Mouse (Mus musculus) heart, adult 8-10 months (tissue): ENCODE results near the gene Hoxd12. TPM values are rescaled to one million over a fixed set of nuclear protein-coding genes. Genes with fewer than 3 reads are reported as not detected.

Source experiments
- DNase-seq: peaks from one replicate; pipeline ENCODE4 v3.0.0; 2022; ENCODE audit warnings: low spot score
- total RNA-seq, 4 experiments: library from RNA; stranded (reverse); gene quantifications; 2 replicates each; pipeline ENCODE4 v1.2.4; 2022

Hoxd12 gene
- total RNA-seq, 4 experiments from 2014 or later, result not detected

DNA sequence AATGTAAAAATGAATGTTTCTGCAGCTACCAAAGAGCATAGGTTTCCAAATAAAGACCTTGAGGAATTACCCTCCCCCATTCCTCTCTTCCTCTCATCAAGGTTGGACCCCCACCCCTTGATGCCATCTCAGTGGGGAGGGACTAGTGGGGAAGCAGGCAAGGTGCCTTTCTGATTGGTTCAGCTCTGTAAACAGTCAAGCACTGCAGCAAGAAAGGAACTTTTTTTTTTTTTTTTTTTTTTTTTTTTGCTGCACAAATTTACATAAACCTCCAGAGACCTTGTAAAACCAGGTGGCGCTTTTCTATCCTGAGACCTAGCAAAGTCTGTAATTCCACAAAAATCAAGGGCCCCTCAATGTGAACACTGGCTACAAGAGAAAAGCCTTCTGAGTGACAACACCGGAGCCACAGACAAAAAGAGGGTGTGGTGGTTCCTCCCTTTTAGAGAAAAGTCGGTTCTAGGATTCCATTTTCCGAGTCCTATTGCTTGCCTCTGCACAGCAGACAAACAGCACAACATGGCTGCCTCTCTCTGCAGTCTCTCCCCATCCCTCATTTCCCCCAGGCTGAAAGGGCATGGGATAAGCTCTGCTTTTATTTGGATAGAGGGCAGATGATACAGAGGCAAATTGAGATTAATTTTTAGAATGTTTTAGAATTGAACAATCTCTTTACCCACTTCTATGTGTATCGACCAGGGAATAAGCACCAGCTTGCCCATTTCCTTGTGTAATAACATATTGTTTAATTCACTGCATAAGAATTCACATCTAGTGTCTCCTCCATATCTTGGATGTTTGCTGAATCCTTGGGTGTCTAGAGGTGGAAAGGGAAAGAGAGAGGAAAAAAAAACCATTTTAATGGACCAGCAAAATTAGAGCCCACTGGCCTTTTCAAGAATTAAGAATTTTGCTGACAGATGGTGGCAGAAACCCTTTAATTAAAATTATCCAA lies 34.9 kb downstream of the Hoxd12 start:
- no peak for DNase-seq

DNA sequence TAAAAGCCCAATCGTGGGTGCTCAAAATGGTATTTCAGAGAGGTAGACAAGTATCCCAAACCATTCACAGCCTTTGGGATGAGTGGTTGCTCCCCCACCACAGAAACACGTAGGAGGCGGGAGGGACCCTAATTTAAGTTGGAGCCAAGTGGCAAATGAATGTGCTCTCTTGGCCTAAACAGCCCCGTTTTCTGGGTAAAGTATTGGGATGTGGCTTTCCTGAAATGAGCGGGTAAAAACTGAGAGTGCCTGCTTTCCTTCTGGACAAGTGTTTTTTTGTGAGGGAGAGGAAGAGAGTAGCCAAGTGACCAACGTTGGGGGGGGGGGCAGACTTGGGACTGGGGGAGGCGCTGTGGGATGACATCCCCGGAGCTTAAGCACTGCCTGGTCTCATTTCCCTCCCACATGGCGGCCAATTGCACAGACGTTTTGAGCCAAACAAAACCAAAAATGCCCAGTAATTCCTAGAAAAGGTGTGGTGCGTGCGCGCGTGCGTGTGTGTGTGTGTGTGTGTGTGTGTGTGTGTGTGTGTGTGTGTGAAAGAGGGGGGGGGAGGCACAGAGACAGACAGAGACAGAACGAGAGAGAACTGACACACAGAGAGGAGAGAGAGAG lies 36.2 kb downstream of the Hoxd12 start:
- DNase-seq, result no peak

DNA sequence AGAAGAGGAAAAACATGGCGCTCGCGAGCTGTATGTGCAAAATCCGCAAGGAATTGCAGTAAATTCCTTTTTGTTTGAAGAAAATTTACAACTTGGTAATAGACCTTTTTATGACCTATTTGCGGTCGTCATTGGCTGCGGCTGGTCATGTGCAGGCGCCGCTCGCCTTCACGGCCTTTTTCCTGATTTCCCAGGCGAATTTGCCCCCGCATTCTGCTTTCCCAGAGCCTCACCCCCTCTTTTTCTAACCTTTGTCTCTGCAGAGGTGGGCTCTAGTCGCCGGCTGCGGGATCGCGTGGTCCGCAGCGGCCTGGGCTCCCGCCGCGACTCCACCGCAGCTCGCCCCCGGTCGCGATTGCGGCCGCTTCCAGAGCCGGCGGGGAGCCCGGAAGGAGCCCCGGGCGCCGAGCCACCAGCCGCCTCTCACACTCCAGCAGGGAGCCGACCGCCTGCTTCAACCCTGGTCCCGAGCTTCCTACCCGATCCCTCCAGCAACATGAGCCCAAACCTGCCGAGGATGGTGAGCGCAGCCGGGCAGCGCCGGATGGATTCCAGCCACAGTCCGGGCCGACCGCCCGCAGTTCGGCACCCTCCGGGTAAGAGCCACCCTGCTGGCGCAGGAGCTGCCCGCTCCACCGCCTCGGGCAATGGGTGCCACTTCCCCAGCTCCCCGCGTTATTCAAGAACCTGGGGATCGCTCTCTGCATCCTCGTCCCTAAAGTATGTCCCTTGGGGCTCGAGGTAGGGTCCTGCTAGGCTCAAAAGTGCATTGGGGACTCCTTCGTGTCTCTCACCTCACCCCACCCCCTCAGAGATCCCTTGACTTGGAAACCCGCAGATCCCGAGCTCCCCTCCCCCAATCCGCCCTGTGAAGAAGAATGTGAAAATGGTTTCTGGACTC lies 37.2 kb downstream of the Hoxd12 start, which contains the start of the genes Hoxd3 and Hoxd4:
Gene Hoxd3, plus strand, starts transcription at position 207 of the 901 bp plus-strand sequence.
Gene Hoxd4, plus strand, starts transcription at position 209 of the 901 bp plus-strand sequence.
- DNase-seq, result no peak

DNA sequence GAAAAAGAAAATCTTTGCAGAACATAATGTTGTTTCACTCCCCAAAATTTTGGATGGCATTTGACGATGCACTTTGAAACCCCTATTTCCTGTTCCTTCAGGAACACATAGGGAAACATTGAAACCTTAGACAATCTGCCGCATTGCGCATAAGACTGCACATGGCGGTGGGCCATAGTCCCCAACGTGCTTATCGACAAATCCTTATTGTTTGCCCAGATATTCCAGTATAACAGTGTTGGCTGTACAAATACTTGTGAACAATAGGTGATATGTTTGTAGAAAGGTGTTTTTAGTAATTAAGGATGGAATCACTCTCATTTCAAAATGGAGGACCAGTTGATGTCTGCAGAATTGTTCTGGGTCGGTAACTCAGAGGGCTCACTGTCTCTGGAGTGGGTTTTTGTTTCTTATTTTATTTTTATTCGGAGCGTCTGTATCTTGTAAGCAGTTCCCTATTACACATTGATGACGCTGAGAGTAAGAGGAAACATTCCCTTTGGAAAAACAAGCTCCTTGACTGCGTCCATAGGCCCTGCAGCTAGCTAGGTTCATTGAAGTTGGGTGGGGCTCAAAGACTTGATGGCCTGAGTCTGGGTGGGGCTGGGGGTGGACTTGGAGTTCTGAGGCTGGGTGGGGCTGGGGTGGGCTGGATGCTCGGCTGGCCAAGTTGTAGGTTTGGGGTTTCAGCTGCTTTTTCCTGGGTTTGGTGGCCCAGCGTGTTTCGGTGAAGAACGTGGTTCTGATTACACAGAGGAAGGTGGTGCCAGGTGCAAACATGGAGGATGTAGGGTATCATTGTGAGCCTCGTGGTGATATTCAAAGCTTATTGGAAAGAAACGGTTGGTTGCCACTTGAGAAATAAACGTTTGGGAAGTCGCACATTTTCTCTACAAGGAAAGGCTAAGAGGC lies 38.7 kb downstream of the Hoxd12 start:
- no peak for DNase-seq

DNA sequence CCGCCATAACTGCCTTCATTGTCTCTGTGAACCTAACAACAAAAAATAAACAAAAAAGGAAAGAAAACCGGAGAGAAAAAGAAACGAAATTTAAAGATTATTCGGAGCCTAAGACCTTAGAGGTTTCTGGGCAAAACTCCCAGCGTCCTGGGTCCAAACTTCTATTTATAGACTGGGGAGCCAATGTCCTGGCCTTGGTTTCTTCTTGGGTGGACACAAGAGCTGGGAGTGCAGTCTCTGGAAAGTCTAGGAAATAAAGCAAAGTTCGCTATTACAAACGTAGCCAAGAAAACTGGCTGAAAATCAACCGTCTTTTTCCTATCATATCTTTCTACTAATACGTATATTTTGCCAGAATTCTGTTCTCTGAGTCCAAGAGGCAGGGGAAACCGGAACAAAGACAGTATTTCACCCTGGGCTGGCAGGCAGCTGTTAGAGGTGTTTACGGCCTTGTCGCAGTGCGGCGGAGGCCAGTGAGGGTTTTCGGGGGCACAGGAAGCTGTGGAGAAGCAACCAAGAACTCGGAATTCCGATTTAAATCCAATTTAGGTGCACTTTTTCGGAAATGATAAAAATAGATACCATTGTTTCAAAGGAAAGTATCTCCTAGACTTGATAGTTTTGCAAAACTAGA lies 39.5 kb downstream of the Hoxd12 start:
- no peak for DNase-seq

DNA sequence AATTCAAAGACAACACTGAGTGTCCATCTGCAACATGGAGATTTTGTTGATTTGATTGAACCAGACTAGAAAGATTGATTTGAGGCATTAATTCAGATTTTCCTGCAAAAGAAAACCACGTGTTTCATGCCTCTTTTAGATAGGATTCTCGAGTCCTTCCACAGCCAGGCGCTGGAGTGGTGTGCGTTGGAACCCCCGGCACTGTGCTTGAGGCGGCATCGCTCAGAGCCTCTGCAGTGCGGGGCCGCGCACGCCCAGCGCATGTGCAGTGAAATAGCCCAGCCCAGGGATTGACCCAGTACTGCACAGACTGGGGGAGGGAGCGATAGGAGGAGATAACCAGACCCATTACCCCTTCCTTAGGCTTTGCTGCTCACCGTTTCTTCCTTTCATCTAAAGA lies 40.1 kb downstream of the Hoxd12 start:
- no peak for DNase-seq

DNA sequence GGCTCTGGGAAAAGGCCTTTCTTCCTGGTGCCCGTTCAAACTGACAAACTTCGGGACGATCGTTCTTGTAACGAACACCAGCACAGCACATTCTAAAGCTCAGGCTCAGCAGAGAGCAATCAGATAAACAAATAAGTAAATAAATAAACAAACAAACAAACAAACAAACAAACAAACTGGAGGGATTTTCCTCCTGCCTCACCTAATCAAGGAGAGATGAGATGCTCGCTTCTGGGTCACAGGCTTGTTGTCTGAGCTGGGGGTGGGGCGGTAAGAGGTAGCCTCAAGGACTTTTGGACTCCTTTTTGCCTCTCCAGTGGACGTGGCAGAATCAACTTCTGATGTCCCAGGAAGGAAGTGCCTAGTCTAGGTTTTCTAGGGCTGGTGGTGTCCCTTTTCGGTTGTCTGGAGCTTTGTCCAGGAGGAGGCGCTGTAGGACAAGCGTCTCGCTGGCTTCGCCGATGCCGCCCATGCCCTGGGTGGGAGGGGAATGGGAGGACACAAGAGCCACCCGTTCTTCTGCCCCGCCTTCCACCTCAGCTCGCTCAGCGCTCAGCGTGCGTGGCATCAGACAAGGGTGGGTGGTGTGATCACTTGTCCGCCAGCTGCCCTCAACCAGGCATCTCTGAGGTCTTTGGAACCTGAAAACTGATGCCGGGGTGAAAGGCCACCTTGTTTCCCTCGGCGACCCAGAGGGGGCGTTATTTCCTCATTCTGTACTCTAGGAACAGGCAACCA lies 40.9 kb downstream of the Hoxd12 start:
- DNase-seq, result peak; percentile 84

DNA sequence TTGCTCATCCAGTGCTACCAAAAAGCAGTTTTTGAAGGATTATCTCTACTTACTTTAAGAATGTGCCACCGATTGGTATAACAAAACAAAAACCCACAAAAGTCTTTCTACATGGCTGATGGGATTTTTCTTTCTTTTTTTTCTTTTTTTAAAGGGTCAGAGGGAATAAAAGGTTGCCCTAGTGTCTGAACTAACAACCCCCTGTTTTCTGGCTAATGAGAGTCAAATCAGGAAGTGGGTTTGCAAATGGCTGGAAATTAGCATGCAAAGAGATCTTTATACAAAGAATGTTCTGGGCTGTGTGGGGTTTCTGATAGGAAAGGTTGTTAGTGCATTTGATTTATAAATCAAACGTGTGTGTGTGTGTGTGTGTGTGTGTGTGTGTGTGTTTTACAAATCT lies 45.6 kb downstream of the Hoxd12 start:
- no peak for DNase-seq

DNA sequence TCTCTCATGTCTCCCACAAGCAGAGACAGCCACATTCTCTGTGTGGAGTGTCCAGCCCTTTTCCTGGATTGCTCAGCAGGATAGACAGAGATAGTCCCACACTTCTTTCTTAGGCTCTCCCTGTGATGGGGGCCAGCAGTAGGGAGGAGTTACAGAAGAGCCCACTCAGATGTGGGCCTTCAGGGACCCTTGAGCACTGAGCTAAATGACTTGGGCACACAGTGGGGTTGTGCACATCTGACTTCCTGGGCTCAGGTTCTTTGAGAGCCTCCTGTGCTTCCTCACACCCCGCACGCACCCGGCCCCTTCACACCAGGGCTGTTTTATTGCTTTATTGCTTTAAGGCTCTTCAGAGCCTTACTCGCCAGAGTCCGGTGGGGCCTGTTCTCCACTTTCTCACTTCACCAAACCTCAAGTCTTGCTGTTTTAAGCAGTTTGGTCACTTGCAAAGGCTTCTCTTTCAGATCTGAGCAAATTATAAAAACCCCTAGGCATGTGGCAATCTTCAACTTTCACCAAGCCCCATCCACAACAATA lies 46.2 kb downstream of the Hoxd12 start:
- DNase-seq, result no peak

DNA sequence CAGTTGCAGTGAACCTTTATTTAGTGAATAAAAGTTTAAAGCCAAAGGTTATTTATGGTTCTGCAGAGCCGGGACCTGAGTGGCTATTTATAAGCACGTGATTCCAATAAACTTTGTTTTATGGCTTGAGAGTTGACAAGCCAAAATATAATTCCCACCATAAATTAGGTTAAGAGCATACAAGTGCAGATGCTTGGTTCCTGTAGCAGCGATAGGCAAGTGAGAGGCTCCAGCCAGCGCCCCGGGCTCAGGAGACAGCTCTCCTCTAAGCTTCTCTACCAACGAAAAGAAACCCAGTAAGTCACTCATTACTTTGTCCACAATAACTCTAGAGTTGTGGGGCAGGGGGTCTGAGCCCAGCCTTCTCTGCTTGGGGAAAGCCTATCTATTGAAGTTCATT lies 47.1 kb downstream of the Hoxd12 start:
- no peak for DNase-seq

DNA sequence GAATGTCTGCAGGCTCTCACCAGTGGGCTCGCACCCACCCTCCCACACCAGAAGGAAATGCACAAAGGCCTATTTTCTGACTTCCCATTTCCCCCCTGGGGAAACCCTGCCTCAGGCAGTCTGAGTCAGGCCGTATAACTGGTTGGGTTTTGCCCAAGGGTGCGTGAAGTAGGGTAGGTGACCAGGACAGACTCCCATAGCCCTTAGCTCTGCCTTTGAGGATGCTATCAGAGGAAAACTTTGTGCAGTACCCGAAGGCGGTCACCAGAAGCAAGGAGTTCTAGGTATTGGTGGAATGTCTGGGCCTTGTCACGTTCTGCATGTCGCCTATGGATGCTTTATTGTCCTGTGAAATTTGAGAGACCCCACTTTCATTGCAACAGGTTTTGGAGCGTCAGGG lies 48.1 kb downstream of the Hoxd12 start:
- no peak for DNase-seq

DNA sequence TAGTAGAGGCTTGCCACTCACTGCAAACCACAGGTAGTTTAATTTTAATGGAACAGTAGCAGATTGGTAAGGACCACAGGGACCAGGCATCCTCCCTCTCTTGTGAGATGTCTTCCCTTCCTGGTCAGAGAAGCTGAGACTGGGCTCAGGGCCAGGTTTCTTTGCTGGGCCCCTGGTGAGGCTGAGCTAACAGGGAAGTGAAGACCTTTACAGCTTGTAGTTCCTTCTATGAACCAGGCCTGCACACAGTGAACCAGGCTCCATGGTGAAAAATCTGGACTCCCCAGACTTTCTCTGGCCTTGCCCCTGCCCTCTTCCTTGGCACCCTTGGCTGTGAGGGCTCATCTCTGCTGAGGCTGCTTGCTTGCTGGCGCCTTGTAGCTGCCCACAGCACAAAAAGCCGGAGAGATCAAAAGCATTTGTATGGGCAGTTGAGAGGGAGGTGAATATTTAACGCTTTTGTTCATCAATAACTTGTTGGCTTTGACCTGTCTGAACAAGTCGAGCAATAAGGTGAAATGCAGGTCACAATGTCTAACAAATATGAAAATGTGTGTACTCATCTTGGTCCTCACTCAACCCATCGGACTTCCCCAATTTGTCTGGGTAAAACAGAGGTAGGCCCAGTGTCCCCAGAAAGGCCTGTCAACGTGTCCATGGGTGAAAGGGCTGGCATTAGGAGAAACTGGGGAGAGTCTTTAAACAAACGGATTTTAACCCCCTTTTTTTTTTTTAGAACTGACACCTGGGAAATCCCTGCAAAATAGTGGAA lies 49.6 kb downstream of the Hoxd12 start:
- DNase-seq, result no peak

DNA sequence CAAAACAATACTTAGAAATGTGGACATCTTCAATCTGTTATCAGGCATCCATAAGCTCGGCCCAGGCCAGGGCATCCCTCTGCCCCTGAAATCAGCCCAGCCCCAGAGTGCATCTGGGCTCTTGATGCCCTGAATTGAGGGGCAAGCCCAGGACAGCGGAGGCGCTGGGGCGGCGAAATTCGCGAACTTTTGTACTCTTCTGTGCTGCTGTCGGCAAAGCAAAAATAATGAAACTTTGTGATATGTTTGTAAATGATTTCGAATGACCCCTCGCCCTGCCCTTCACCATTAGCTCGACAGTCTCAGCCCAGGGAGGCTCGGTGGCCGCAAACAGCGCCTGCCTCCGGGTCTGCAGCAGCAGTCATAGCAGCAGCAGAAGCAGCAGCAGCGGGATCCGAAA lies 50.4 kb downstream of the Hoxd12 start:
- no peak for DNase-seq

DNA sequence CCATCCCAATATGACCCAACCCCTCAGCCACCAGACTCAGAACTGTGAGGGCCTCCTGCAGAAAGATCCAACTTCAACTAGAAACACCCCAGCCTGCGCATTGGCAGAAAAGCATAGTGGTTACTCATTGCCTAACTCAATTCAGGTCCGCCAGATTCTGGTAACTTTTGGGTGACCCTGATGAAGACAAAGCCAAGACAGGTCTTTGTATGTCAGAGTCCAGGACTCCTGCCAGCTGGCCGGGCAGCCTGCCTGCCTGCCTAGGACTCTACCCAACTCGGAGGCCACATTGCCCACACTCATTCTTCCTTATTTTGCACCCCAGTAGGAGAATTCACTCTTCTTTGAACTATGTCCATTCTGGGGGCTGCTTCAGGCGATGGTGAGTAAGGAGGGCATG lies 51.7 kb downstream of the Hoxd12 start, which contains the start of gene Gm28230:
Gene Gm28230, plus strand, starts transcription at position 178 of the 400 bp plus-strand sequence.
- no peak for DNase-seq

DNA sequence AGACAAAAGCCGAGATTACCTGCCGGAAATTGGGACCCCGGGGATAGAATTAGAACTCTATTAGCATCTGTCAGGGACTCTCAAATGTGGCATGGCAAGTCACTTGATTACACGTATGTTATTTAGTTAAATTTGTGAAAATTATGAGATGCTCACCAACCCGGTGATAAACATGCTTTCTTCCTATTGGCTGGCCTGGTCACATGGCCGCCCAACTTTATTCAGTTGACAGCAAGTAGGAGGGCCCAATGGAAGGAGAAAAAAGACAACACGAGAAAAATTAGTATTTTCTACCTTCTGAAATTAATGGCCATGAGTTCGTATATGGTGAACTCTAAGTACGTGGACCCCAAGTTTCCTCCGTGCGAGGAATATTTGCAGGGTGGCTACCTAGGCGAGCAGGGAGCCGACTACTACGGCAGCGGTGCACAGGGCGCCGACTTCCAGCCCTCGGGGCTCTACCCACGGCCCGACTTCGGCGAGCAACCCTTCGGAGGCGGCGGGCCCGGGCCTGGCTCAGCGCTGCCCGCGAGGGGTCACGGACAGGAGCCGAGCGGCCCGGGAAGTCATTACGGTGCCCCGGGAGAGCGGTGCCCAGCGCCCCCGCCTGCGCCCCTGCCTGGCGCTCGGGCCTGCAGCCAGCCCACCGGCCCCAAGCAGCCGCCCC lies 52.3 kb downstream of the Hoxd12 start:
- DNase-seq, result no peak
